Mouse (Mus musculus) hindbrain, postnatal 0 days (tissue): Measurements from ENCODE around the gene Lst1. TPM values are rescaled to one million over a fixed set of nuclear protein-coding genes. Genes with fewer than 3 reads are reported as not detected.

Experiments
- ATAC-seq: fragments of 200-750 bp; cut with Nextera tagmentation; 2 replicates; pipeline ENCODE4 v1.8.0; 2017; ENCODE audit warnings: mild to moderate bottlenecking, moderate TSS enrichment, moderate library complexity
- DNase-seq: peaks from one replicate; pipeline ENCODE4 v3.0.0-alpha.2; 2015; ENCODE audit warnings: low spot score
- H3K27ac ChIP-seq: fragments of 300-500 bp; sonication (generic); 2 replicates; pipeline ENCODE4 v1.5.1; 2014; ENCODE audit warnings: mild to moderate bottlenecking
- H3K27me3 ChIP-seq: fragments of 300-500 bp; sonication (generic); 2 replicates; pipeline ENCODE4 v1.6.1; 2014; ENCODE audit warnings: low read length, mixed read lengths; ENCODE audit not compliant: insufficient read depth
- H3K36me3 ChIP-seq: fragments of 300-500 bp; sonication (generic); 2 replicates; pipeline ENCODE4 v1.6.1; 2014; ENCODE audit warnings: low read length, mixed read lengths; ENCODE audit not compliant: insufficient read depth
- H3K4me1 ChIP-seq: fragments of 300-500 bp; sonication (generic); 2 replicates; pipeline ENCODE4 v1.6.1; 2014; ENCODE audit warnings: antibody characterized with exemption, low read length, mixed read lengths; ENCODE audit not compliant: insufficient read depth
- H3K4me2 ChIP-seq: fragments of 300-500 bp; sonication (generic); 2 replicates; pipeline ENCODE4 v1.6.1; 2014; ENCODE audit warnings: low read depth, mild to moderate bottlenecking, low read length, moderate library complexity, mixed read lengths
- H3K4me3 ChIP-seq: fragments of 300-500 bp; sonication (generic); 2 replicates; pipeline ENCODE4 v1.5.1; 2014; ENCODE audit warnings: low read length
- H3K9ac ChIP-seq: fragments of 300-500 bp; sonication (generic); replicated peaks from 2 replicates; pipeline ENCODE4 v1.6.1; 2014; ENCODE audit warnings: mild to moderate bottlenecking, low read length, moderate library complexity, mixed read lengths
- H3K9me3 ChIP-seq: fragments of 300-500 bp; sonication (generic); 2 replicates; pipeline ENCODE4 v1.6.1; 2016; ENCODE audit warnings: low read length, mixed read lengths
- CTCF ChIP-seq: IDR thresholded peaks from 2 replicates; pipeline ENCODE4 v1.5.1; 2016; ENCODE audit warnings: antibody characterized with exemption, control low read depth, low read depth
- WGBS: fragments of 180-500 bp; shearing (Covaris S2); extraction: QIAGEN DNeasy Blood & Tissue Kit; methylation state at CpG from one replicate; pipeline ENCODE4 v1.1.7; 2014; 5-methylcytosine and 5-hydroxymethylcytosine counted together
- polyA plus RNA-seq: library from polyadenylated mRNA; unstranded; fragments of >200 nt; fragmentation: Nextera tagmentation; extraction: Ambion mirVana; gene quantifications from 2 replicates; pipeline ENCODE4 v1.2.1, GENCODE M21; 2015
- total RNA-seq: library from RNA; depleted of rRNA; stranded (reverse); fragments of >200 nt; gene quantifications from 2 replicates; pipeline ENCODE4 v1.2.3, GENCODE M21; 2014

Gene Lst1
- total and polyA plus RNA-seq, 2 experiments from 2014 or later = 8.0 to 25.0 TPM

DNA sequence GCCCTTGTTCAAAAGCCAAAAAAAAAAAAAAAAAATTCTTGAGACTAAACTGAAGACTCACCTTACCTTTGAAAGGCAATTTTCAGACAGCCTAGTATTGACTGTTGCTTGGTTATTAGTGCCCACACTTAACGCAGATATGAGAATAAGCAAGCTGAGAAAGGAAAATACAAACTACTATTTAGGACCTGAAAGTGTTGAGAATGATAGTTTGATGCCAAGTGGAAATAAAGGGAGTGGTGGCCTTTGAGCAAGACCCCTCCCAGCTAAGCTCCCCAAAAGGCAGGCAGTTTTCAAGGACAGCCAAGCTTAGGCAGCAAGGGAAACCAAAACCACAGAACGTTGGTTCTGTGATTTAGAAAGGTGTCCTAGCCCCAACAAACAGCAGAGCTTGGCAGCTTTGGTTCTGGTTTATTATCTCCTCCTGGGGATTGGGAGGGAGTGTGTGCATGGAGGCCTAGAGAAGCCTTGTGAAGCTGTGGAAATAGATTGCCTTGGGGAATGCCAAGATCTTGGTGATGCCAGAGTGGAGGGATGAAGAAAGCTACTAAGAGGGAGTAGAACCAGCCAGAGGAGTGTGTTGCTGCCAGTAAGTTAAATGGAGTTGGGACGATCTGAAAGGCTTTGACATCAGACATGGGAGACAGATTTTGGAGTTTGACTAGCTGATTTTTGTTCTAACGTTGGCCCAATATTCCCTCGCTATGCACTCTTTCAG, 40.2 kb downstream of the Lst1 start:
- Histone ChIP-seq H3K4me2 (no peak overlapping the region), H3K4me3 (no peak overlapping the region), H3K27me3 (no peaks in the 10 kb centered on the region), H3K9me3 (no peaks in the 10 kb centered on the region), H3K27ac (peak overlapping the region; percentile 45; the same call in 1 of the 2 replicates), H3K36me3 (peaks cover 82% of the 10 kb centered on the region), H3K4me1 (no peaks in the 10 kb centered on the region), H3K9ac (no peak overlapping the region)
- DNase-seq = no peak
- no peak for TF ChIP-seq CTCF
- WGBS = 60% methylated on average over 5 of the region's 5 CpGs
- no peak for ATAC-seq

- Histone ChIP-seq H3K4me1 (no peaks in the 10 kb centered on the region), H3K9me3 (no peaks in the 10 kb centered on the region), H3K9ac (no peak overlapping the region), H3K4me3 (no peak overlapping the region), H3K4me2 (no peak overlapping the region), H3K27me3 (no peaks in the 10 kb centered on the region), H3K27ac (0 out of 2 replicates have a peak overlapping the region, but pooled peaks have one; percentile 32), H3K36me3 (peaks cover 82% of the 10 kb centered on the region)
- WGBS = 61% methylated on average over 3 of the region's 3 CpGs
- no peak for DNase-seq
- TF ChIP-seq CTCF = no peak
- ATAC-seq = no peak
Measured at GRCm38 (mm10) chr17:35147348-35147747, 40.9 kb downstream of the Lst1 start.

DNA sequence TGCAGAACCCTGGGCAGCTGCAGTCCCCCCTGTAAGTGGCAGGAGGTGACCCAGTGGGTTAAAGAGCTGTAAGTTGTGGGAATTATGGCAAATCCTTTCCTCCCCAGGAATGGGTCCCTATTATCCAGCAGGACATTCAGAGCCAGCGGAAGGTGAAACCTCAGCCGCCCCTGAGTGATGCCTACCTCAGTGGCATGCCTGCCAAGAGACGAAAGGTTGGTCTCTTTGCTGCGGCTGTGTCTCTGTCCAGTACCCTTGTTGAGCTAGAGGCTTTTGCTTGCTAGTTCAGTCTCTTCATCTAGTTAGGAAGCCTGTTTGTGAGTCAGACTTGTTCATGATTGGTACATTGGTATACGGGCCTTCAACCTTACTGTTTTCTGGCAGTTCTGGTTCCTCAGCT, 42.1 kb downstream of the Lst1 start:
- H3K36me3 ChIP-seq = peaks cover 83% of the 10 kb centered on the region
- no peak overlapping the region for H3K9ac ChIP-seq
- 85% methylated on average over 5 of the region's 5 CpGs for WGBS
- H3K9me3 ChIP-seq = no peaks in the 10 kb centered on the region
- no peaks in the 10 kb centered on the region for H3K4me1 ChIP-seq
- ATAC-seq (no peak), DNase-seq (no peak)
- peak overlapping the region; percentile 32; the same call in 1 of the 2 replicates for H3K27ac ChIP-seq
- no peak overlapping the region for H3K4me3 ChIP-seq
- H3K27me3 ChIP-seq = no peaks in the 10 kb centered on the region
- TF ChIP-seq CTCF = no peak
- no peak overlapping the region for H3K4me2 ChIP-seq

DNA sequence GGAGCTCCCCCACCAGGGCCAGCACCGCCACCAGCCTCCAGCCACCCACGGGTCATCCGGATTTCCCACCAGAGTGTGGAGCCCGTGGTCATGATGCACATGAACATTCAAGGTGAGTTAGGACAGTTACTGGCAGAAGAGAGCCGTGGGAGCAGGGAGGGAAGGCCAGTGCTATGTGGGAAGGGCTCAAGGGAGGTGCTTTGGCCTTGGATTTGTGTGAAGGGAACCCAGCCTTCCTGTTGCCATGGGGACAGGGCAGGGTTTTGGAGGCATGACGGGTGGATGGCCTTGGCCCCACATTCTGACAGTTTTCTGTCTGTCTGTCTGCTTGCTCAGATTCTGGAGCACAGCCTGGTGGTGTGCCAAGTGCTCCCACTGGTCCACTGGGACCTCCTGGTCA, 46.3 kb downstream of the Lst1 start:
- no peak for TF ChIP-seq CTCF
- Histone ChIP-seq H3K36me3 (peaks cover 77% of the 10 kb centered on the region), H3K9me3 (no peaks in the 10 kb centered on the region), H3K4me3 (no peak overlapping the region), H3K4me2 (no peak overlapping the region), H3K4me1 (peaks cover 2% of the 10 kb centered on the region; the same call in 1 of the 2 replicates), H3K27me3 (no peaks in the 10 kb centered on the region), H3K27ac (no peak overlapping the region), H3K9ac (no peak overlapping the region)
- DNase-seq = no peak
- WGBS = 84% methylated on average over 6 of the region's 6 CpGs
- ATAC-seq = no peak

- WGBS = 79% methylated on average over 16 of the region's 16 CpGs
- no peak for TF ChIP-seq CTCF
Measured at GRCm38 (mm10) chr17:35140490-35140996, 47.7 kb downstream of the Lst1 start.

DNA sequence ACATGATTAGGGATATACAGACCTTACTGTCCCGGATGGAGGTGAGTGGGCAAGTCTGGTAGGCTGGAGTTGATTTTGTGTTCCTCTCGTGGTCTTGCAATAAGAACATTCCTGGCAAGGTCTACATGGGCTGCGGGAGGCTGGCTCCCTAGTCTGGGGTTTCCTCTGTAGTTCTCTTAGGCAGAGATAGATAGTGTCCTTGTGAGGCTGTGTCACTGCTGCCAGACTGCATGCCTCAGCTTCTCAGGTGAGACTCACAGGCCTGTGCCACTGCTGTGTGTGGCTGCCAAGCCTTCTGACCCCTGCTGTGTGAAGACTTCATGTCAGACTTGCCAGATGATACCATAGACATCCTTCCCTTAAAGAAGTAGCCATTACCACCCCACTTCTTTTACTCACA, 49.0 kb downstream of the Lst1 start:
- WGBS = 92% methylated on average over 3 of the region's 3 CpGs
- no peak for DNase-seq

More at GRCm38 (mm10) chr17:35140490-35140996, 47.7 kb downstream of the Lst1 start:
- Histone ChIP-seq H3K27ac (no peak overlapping the region), H3K9ac (no peak overlapping the region), H3K4me2 (no peak overlapping the region), H3K4me3 (no peak overlapping the region), H3K36me3 (peaks cover 63% of the 10 kb centered on the region), H3K4me1 (peaks cover 7% of the 10 kb centered on the region), H3K27me3 (no peaks in the 10 kb centered on the region), H3K9me3 (no peaks in the 10 kb centered on the region)
- no peak for ATAC-seq
- no peak for DNase-seq

More for the DNA sequence above, 49.0 kb downstream of the Lst1 start:
- Histone ChIP-seq H3K9ac (no peak overlapping the region), H3K4me1 (peaks cover 7% of the 10 kb centered on the region), H3K4me3 (no peak overlapping the region), H3K4me2 (no peak overlapping the region), H3K27me3 (no peaks in the 10 kb centered on the region), H3K36me3 (peaks cover 50% of the 10 kb centered on the region), H3K9me3 (no peaks in the 10 kb centered on the region), H3K27ac (no peak overlapping the region)
- ATAC-seq = no peak
- no peak for TF ChIP-seq CTCF
